ENCODE assay signal across 32 mouse cellular contexts in the genomic region with DNA sequence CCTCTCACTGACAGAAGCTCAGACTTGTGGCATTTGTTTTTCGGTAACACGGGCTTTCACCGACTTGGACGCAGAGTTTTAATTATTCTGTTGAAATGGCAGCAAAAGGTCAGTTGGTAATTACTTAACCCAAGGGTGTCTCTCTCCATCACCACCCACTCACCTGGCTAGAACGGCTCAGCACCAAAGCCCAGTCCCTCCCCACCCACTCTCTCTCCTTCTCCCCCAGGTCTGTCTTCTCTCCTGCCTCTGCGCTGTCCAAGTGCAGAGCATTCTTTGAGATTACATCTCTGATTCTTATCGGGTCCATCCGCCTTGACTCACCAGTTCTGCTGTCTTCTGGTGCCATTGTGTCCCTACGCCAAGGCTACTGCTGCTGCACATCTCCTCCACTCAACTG.
"Had no signal": no experiment of that assay in that cellular context is flagged by ENCODE, and none has a peak within 500 bp of the region (broad histone marks: within the 10 kb centered on the region; RNA-seq: fewer than 3 reads in every experiment).

No protein-coding gene starts in this region.

- H3K27me3 ChIP-seq: limb, embryonic 12.5 days; limb, embryonic 13.5 days; limb, embryonic 15.5 days; liver, embryonic 12.5 days; liver, embryonic 13.5 days; liver, embryonic 15.5 days; lung, embryonic 15.5 days; megakaryocyte, embryonic 14.5 days; midbrain, embryonic 12.5 days; midbrain, embryonic 13.5 days; midbrain, embryonic 15.5 days; neural tube, embryonic 12.5 days; neural tube, embryonic 13.5 days had no signal

- H3K4me3 ChIP-seq: limb, embryonic 10.5 days; limb, embryonic 12.5 days; limb, embryonic 13.5 days; limb, embryonic 15.5 days; liver, embryonic 12.5 days; liver, embryonic 13.5 days; liver, embryonic 15.5 days; lung, embryonic 15.5 days; megakaryocyte, embryonic 14.5 days; midbrain, embryonic 10.5 days; midbrain, embryonic 12.5 days; midbrain, embryonic 13.5 days; midbrain, embryonic 15.5 days; myocyte; neural tube, embryonic 12.5 days; neural tube, embryonic 13.5 days had no signal

- H3K4me1 ChIP-seq: limb, embryonic 15.5 days; liver, embryonic 15.5 days; lung, embryonic 15.5 days; midbrain, embryonic 10.5 days; midbrain, embryonic 12.5 days; midbrain, embryonic 13.5 days; midbrain, embryonic 15.5 days; neural tube, embryonic 12.5 days; neural tube, embryonic 13.5 days had no signal

- H3K9me3 ChIP-seq: limb, embryonic 10.5 days; limb, embryonic 12.5 days; limb, embryonic 13.5 days; limb, embryonic 15.5 days; liver, embryonic 12.5 days; liver, embryonic 13.5 days; liver, embryonic 15.5 days; lung, embryonic 15.5 days; megakaryocyte, embryonic 14.5 days; midbrain, embryonic 10.5 days; midbrain, embryonic 12.5 days; midbrain, embryonic 13.5 days; midbrain, embryonic 15.5 days; neural tube, embryonic 12.5 days; neural tube, embryonic 13.5 days had no signal

- H3K4me2 ChIP-seq: limb, embryonic 12.5 days; limb, embryonic 13.5 days; limb, embryonic 15.5 days; liver, embryonic 12.5 days; liver, embryonic 13.5 days; liver, embryonic 15.5 days; lung, embryonic 14.5 days; lung, embryonic 15.5 days; midbrain, embryonic 11.5 days; midbrain, embryonic 12.5 days; midbrain, embryonic 13.5 days; midbrain, embryonic 15.5 days; neural tube, embryonic 12.5 days; neural tube, embryonic 13.5 days had no signal

- H3K9ac ChIP-seq: limb, embryonic 12.5 days; limb, embryonic 13.5 days; limb, embryonic 15.5 days; liver, embryonic 12.5 days; liver, embryonic 13.5 days; liver, embryonic 14.5 days; liver, embryonic 15.5 days; liver, postnatal 0 days; lung, embryonic 14.5 days; lung, embryonic 15.5 days; midbrain, embryonic 12.5 days; midbrain, embryonic 13.5 days; midbrain, embryonic 15.5 days; neural tube, embryonic 12.5 days; neural tube, embryonic 13.5 days had no signal

- DNase-seq: left cerebral cortex, postnatal 4 days; liver; liver, embryonic 13.5 days; liver, postnatal 0 days; lung, adult 18-20 months; lung, adult 2 months; lung, embryonic 14.5 days; lung, postnatal 10 days; lung, postnatal 14 days; lung, postnatal 36 days; lung, postnatal 4 days; midbrain, embryonic 14.5 days had no signal

- H3K27ac ChIP-seq: limb, embryonic 10.5 days; limb, embryonic 12.5 days; limb, embryonic 13.5 days; limb, embryonic 15.5 days; liver, embryonic 12.5 days; liver, embryonic 13.5 days; liver, embryonic 14.5 days; liver, embryonic 15.5 days; lung, embryonic 15.5 days; macrophage; midbrain, embryonic 10.5 days; midbrain, embryonic 12.5 days; midbrain, embryonic 13.5 days; midbrain, embryonic 15.5 days; neural tube, embryonic 12.5 days; neural tube, embryonic 13.5 days had no signal

- ATAC-seq: liver, embryonic 12.5 days; lung, postnatal 0 days; midbrain, embryonic 13.5 days; midbrain, embryonic 15.5 days; midbrain, embryonic 16.5 days had no signal
